Mouse (Mus musculus) urinary bladder, postnatal 4 days (tissue): ENCODE data around the gene Zbtb20.

Experiments
- DNase-seq, 2 experiments: peaks; one replicate each; pipeline ENCODE4 v3.0.0; 2021 to 2022; ENCODE audit warnings: low spot score in 2 of 2

Gene Zbtb20

GRCm38 (mm10) chr16:43510516-43510915, 634.8 kb downstream of the Zbtb20 start:
- no peak for DNase-seq

DNA sequence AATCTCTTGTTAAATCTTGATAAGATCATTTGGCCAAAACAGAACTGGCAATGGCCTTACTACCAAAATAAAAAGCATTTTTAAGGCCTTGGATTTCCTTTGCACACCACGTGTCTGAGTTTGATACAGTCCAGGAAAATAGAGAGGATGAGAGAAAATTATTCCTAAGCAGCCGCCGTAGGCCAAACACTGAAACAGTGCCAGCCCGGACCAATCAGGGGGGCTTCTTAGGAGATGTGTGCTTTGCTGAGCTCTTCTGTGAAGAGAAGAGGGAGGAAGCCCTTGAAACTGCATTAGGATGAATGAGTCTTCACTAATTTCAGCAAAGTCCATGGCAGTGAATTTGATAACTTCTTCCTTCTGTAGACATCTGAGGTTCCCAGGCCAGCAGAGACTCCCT, 635.9 kb downstream of the Zbtb20 start:
- DNase-seq = no peak

DNA sequence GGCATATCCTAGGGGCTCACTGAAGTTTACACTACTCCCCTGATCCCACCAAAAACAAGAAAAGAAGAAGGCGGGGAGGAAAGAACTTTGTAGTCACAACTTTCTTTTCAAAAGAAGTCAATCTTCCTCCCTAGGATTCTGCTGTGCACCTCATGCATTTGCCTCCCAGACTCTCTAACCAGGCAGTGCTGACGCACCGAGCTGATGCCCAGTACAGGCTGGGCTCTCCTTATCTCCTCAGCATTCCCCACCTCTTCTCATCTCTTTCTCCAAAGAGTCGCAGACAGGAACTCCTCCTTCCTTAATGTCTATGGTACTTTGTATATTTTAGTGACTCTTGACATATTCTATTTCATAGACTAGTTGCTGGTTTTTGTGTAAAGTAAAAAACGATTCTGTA, 638.3 kb downstream of the Zbtb20 start:
- DNase-seq = no peak

- no peak for DNase-seq
Measured at GRCm38 (mm10) chr16:43515538-43515937, 639.9 kb downstream of the Zbtb20 start.

GRCm38 (mm10) chr16:43520274-43520673, 644.6 kb downstream of the Zbtb20 start:
- no peak for DNase-seq

GRCm38 (mm10) chr16:43522482-43522881, 646.8 kb downstream of the Zbtb20 start:
- no peak for DNase-seq

DNA sequence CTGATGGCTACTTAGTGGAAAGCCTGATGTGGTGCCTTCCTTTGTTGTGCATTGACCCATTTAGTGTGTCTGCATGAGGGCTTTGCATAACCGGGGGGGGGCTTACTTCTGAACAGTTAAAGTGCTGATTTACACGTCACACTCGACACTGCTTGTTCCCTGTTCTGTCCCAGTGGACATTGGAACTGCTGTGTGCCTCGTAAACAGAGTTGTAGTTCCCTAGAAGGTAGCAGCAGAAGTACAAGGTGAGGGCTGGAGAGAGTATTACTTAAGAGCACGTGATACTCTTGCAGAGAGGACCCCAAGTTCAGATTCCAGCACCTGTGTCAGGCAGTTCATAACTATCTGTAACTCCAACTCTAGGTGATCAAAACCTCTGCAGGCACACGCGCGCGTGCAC, 648.5 kb downstream of the Zbtb20 start:
- no peak for DNase-seq

- no peak for DNase-seq
Measured at GRCm38 (mm10) chr16:43525624-43526023, 649.9 kb downstream of the Zbtb20 start.

- DNase-seq = no peak
Measured at GRCm38 (mm10) chr16:43528300-43528699, 652.6 kb downstream of the Zbtb20 start.

- no peak for DNase-seq
Measured at GRCm38 (mm10) chr16:43531328-43531727, 655.6 kb downstream of the Zbtb20 start.

DNA sequence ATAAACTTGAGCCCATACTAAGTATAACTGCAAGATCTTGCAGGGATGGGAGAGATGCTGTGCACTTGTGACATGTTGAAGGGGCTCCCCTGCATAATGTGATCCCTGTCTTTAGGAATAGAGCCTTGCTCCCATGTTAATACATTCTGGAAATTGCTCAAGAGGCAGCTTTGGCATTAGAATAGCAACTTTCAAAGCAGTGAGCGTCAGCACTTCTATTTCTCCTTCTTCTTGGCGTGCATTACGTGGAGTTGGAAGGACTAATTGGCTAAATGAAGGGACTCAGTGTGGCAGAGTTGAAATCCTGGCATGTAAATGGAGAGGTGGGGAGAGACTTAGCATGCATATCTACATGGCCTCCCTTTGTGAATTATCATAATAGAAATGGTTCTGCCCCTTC, 658.4 kb downstream of the Zbtb20 start:
- DNase-seq = no peak

GRCm38 (mm10) chr16:43535912-43536311, 660.2 kb downstream of the Zbtb20 start:
- no peak for DNase-seq

DNA sequence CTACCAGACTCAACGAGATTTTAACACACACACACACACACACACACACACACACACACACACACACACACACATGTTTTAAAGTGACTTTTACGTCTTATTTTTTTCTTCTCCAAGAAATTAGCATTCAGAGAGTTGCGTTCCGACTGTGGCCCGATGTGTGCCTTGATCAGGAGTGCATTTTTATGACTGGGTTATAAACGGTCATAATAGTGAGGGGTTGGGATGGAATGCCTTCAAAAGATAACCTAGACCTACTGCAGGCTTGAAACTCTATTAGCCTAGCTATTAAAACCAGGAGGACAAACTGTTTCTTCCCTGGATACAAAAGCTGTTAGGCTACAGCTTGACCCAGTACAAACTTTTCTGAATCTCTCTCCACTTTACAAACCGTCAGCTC, 661.5 kb downstream of the Zbtb20 start:
- DNase-seq = no peak

- no peak for DNase-seq
Measured at GRCm38 (mm10) chr16:43539659-43540096, 664.0 kb downstream of the Zbtb20 start.

- DNase-seq = no peak
Measured at GRCm38 (mm10) chr16:43540108-43540507, 664.4 kb downstream of the Zbtb20 start.

GRCm38 (mm10) chr16:43540546-43541167, 665.0 kb downstream of the Zbtb20 start:
- no peak for DNase-seq

GRCm38 (mm10) chr16:43545261-43545660, 669.6 kb downstream of the Zbtb20 start:
- no peak for DNase-seq

GRCm38 (mm10) chr16:43547323-43548180, 671.9 kb downstream of the Zbtb20 start:
- peak in 1 of 2 experiments; percentile 28 for DNase-seq

DNA sequence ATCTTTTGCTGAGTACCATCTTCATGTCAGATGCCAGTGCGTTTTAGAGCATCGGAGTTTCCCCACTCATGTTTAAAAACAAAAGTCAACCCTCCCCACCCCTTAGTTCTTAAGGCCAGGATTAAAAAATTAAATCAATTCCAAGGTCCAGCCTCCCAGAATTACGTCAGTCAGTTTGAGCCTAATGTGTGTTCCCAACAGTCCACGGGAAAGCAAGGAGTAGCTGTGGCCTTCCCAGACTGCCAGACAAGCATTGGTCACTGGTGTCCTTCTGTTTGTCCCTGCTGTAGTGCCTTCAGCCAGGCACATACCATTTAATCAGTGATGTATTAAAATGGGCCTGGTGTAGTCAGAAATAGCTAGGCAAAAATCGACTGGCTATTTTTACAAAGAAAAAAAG, 673.1 kb downstream of the Zbtb20 start:
- no peak for DNase-seq

DNA sequence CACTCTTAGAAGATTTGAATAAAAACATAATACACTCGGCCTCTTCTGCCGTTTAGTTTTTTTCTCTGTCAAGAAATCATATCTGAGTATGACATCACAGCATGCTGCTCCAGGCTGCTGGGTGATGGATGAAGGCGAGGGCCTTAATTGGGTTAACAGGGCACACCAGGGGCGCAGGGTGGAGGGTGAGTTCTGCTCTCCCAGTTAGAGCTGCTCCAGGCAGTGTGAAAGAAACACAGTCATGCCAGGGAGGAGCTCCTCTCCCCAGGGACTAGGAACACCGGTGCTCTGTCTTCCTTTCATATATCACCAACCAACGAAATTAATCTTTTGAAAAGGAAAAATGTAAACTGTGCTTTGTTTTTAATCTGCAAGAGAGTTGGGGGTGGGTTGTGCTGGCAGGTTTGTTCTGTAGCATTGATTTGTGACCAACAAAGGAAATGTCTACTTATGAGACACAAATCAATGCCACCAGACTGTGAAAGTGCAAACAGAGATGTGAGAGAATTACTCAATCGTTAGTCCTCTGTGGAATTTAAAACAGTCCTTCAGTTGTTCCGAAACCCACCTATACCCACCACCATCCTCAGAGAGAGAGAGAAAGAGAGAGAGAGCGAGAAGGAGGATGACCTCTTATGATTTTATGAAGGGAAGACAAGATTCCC, 673.9 kb downstream of the Zbtb20 start:
- DNase-seq = no peak

GRCm38 (mm10) chr16:43552443-43552842, 676.8 kb downstream of the Zbtb20 start:
- DNase-seq = no peak

DNA sequence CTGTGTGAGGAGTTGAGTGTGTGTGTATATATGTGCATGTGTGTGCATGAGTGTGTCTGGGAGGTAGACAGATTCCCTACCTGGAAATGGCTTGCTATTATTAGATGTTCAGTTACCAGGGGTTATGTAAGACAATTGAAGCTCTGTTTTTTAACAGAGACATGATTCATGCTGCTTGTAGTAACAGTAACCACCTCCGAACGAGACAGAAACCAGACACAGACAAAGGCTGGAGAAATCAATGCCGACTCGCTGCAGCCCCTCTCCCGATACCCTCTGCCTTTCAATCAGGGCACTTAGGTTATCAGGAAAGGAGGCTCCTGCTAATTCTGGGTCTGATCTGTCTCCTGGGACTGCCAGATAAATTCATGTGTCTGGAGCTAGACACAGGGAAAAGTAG, 681.7 kb downstream of the Zbtb20 start:
- no peak for DNase-seq

DNA sequence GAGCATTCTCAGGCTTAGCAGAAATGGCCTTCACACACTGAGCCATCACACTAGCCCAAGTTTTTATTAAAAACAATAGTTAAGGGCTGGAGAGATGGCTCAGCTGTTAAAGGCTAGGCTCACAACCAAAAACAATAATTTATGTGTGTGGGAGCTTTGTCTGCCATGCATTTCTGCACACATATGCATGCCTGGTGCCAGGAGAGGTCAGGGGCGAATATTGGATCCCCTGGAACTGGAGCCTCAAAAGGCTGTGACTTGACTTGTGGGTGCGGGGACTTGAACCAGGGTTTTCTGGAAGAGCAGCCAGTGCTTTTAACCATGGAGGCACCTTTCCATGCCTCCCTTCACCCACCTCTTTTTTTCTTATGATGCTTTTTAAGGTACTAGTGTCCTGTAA, 685.6 kb downstream of the Zbtb20 start:
- no peak for DNase-seq
